Mouse (Mus musculus): Measurements from ENCODE around the gene Wdr1.

- TF ChIP-seq MAFK (IDR thresholded peaks at IDR 0.05; ENCODE audit: insufficient replicate concordance, low read length), result no peak
- no peak for TF ChIP-seq GABPA (IDR thresholded peaks at IDR 0.05; ENCODE audit: insufficient replicate concordance, low read depth, low read length)
- TF ChIP-seq ELF1 (IDR thresholded peaks at IDR 0.05; ENCODE audit: low read depth, low read length), result no peak
- TF ChIP-seq CTCF (conservative IDR thresholded peaks at IDR 0.05 in 1 of 2, IDR thresholded peaks at IDR 0.05 in 1 of 2; ENCODE audit: low read depth in 2 of 2, low read length in 2 of 2), result no peak
- TF ChIP-seq MAX (IDR thresholded peaks at IDR 0.05; ENCODE audit: low read length), result no peak
- TF ChIP-seq USF1 (IDR thresholded peaks at IDR 0.05; ENCODE audit: low read depth, low read length), result no peak
- TF ChIP-seq POLR2A (IDR thresholded peaks at IDR 0.05; ENCODE audit: low read depth, low read length), result no peak
- TF ChIP-seq NRF1 (IDR thresholded peaks at IDR 0.05; ENCODE audit: low read depth, low read length), result no peak
- TF ChIP-seq ZNF384 (IDR thresholded peaks at IDR 0.05; ENCODE audit: low read depth, low read length), result no peak
- TF ChIP-seq HCFC1 (IDR thresholded peaks at IDR 0.05; ENCODE audit: low read depth, low read length), result no peak
- no peak for TF ChIP-seq MEF2A (IDR thresholded peaks at IDR 0.05; ENCODE audit: borderline replicate concordance, low read depth, low read length)
- TF ChIP-seq ZC3H11A (IDR thresholded peaks at IDR 0.05; ENCODE audit: low read depth, low read length), result no peak
- no peak for TF ChIP-seq IRF4 (IDR thresholded peaks at IDR 0.05; ENCODE audit: low read depth, low read length)
These were observed 15.6 kb downstream of the Wdr1 start for GRCm38 (mm10) chr5:38547375-38547774.
